Mouse (Mus musculus): ENCODE measurements around the gene Tbcb. TPM values are rescaled to one million over a fixed set of nuclear protein-coding genes. Genes with fewer than 3 reads are reported as not detected.
"Not testable (repeated sequence)": the region's sequence is repeated elsewhere in the genome, so short reads cannot be mapped to it uniquely, and the experiment has no call there.

Tbcb gene
- polyA plus RNA-seq, 1 experiment from 2014 or later: 148 TPM

GRCm38 (mm10) chr7:30183879-30184289, 48.2 kb downstream of the Tbcb start, which contains the start of gene Cox7a1:
TSS of gene Cox7a1 (plus strand) at chr7:30184144.
- H3K9ac ChIP-seq (replicated peaks; ENCODE audit: low read depth, low read length): no peak within 1 kb of the TSS
- H3K36me3 ChIP-seq (ENCODE audit: control insufficient read depth, insufficient read depth, low read length): peaks cover 29% of the 10 kb centered on the region
- H3K27ac ChIP-seq (ENCODE audit: low read length): no peak within 1 kb of the TSS
- WGBS: 2% methylated on average over 11 of the region's 11 CpGs
- ATAC-seq (ENCODE audit: insufficient number of reproducible peaks, insufficient read depth, low FRiP score, low read depth): peak; percentile 70
- peaks cover 6% of the 10 kb centered on the region; the same call in 1 of the 2 replicates for H3K4me1 ChIP-seq (ENCODE audit: control insufficient read depth, insufficient read depth, low read length)
- H3K4me2 ChIP-seq (replicated peaks; ENCODE audit: low read depth, low read length): peak within 1 kb of the TSS; percentile 38
- H3K9me3 ChIP-seq (ENCODE audit: control insufficient read depth, low read depth, low read length): no peaks in the 10 kb centered on the region
- H3K27me3 ChIP-seq (ENCODE audit: control insufficient read depth, insufficient read depth, low read length): no peaks in the 10 kb centered on the region
- H3K4me3 ChIP-seq (ENCODE audit: low read depth, low read length): no peak within 1 kb of the TSS

GRCm38 (mm10) chr7:30183189-30183588, 48.9 kb downstream of the Tbcb start:
- not testable (repeated sequence) for H3K27ac ChIP-seq (ENCODE audit: low read length)

GRCm38 (mm10) chr7:30181929-30182328, 50.1 kb downstream of the Tbcb start:
- H3K9me3 ChIP-seq (ENCODE audit: control insufficient read depth, low read depth, low read length); H3K27ac ChIP-seq (ENCODE audit: low read length); ATAC-seq (ENCODE audit: insufficient number of reproducible peaks, insufficient read depth, low FRiP score, low read depth); H3K4me3 ChIP-seq (ENCODE audit: low read depth, low read length); H3K9ac ChIP-seq (replicated peaks; ENCODE audit: low read depth, low read length); H3K27me3 ChIP-seq (ENCODE audit: control insufficient read depth, insufficient read depth, low read length); H3K4me1 ChIP-seq (ENCODE audit: control insufficient read depth, insufficient read depth, low read length); H3K4me2 ChIP-seq (replicated peaks; ENCODE audit: low read depth, low read length): not testable (repeated sequence)
- H3K36me3 ChIP-seq (ENCODE audit: control insufficient read depth, insufficient read depth, low read length): peaks cover 21% of the 10 kb centered on the region
- WGBS: 88% methylated on average over 10 of the region's 10 CpGs

More at GRCm38 (mm10) chr7:30183189-30183588, 48.9 kb downstream of the Tbcb start:
- ATAC-seq (ENCODE audit: insufficient number of reproducible peaks, insufficient read depth, low FRiP score, low read depth); H3K4me3 ChIP-seq (ENCODE audit: low read depth, low read length); H3K27me3 ChIP-seq (ENCODE audit: control insufficient read depth, insufficient read depth, low read length); H3K4me1 ChIP-seq (ENCODE audit: control insufficient read depth, insufficient read depth, low read length); H3K4me2 ChIP-seq (replicated peaks; ENCODE audit: low read depth, low read length); H3K9me3 ChIP-seq (ENCODE audit: control insufficient read depth, low read depth, low read length); H3K9ac ChIP-seq (replicated peaks; ENCODE audit: low read depth, low read length): not testable (repeated sequence)
- H3K36me3 ChIP-seq (ENCODE audit: control insufficient read depth, insufficient read depth, low read length): peaks cover 27% of the 10 kb centered on the region
- 72% methylated on average over 6 of the region's 7 CpGs for WGBS

GRCm38 (mm10) chr7:30181308-30181707, 50.8 kb downstream of the Tbcb start:
- H3K4me2 ChIP-seq (replicated peaks; ENCODE audit: low read depth, low read length): no peak overlapping the region
- 1% methylated on average over 4 of the region's 4 CpGs for WGBS
- H3K4me1 ChIP-seq (ENCODE audit: control insufficient read depth, insufficient read depth, low read length): peaks cover 6% of the 10 kb centered on the region; the same call in 1 of the 2 replicates
- no peaks in the 10 kb centered on the region for H3K27me3 ChIP-seq (ENCODE audit: control insufficient read depth, insufficient read depth, low read length)
- no peak overlapping the region for H3K4me3 ChIP-seq (ENCODE audit: low read depth, low read length)
- peaks cover 18% of the 10 kb centered on the region; the same call in 1 of the 2 replicates for H3K36me3 ChIP-seq (ENCODE audit: control insufficient read depth, insufficient read depth, low read length)
- H3K9me3 ChIP-seq (ENCODE audit: control insufficient read depth, low read depth, low read length): no peaks in the 10 kb centered on the region
- H3K27ac ChIP-seq (ENCODE audit: low read length): no peak overlapping the region
- no peak for ATAC-seq (ENCODE audit: insufficient number of reproducible peaks, insufficient read depth, low FRiP score, low read depth)
- no peak overlapping the region for H3K9ac ChIP-seq (replicated peaks; ENCODE audit: low read depth, low read length)

GRCm38 (mm10) chr7:30178256-30178655, 53.8 kb downstream of the Tbcb start:
- Histone ChIP-seq H3K27ac (ENCODE audit: low read length) (no peak overlapping the region), H3K36me3 (ENCODE audit: control insufficient read depth, insufficient read depth, low read length) (peaks cover 15% of the 10 kb centered on the region; the same call in 1 of the 2 replicates), H3K4me1 (ENCODE audit: control insufficient read depth, insufficient read depth, low read length) (no peaks in the 10 kb centered on the region), H3K4me3 (ENCODE audit: low read depth, low read length) (no peak overlapping the region), H3K9ac (replicated peaks; ENCODE audit: low read depth, low read length) (no peak overlapping the region), H3K27me3 (ENCODE audit: control insufficient read depth, insufficient read depth, low read length) (no peaks in the 10 kb centered on the region), H3K4me2 (replicated peaks; ENCODE audit: low read depth, low read length) (no peak overlapping the region), H3K9me3 (ENCODE audit: control insufficient read depth, low read depth, low read length) (no peaks in the 10 kb centered on the region)
- WGBS: 84% methylated on average over 11 of the region's 11 CpGs
- no peak for ATAC-seq (ENCODE audit: insufficient number of reproducible peaks, insufficient read depth, low FRiP score, low read depth)

GRCm38 (mm10) chr7:30176474-30176873, 55.6 kb downstream of the Tbcb start:
- H3K9ac ChIP-seq (replicated peaks; ENCODE audit: low read depth, low read length): no peak overlapping the region
- no peak overlapping the region for H3K4me2 ChIP-seq (replicated peaks; ENCODE audit: low read depth, low read length)
- H3K9me3 ChIP-seq (ENCODE audit: control insufficient read depth, low read depth, low read length): no peaks in the 10 kb centered on the region
- H3K36me3 ChIP-seq (ENCODE audit: control insufficient read depth, insufficient read depth, low read length): peaks cover 15% of the 10 kb centered on the region; the same call in 1 of the 2 replicates
- WGBS: 80% methylated on average over 12 of the region's 12 CpGs
- H3K4me1 ChIP-seq (ENCODE audit: control insufficient read depth, insufficient read depth, low read length): no peaks in the 10 kb centered on the region
- ATAC-seq (ENCODE audit: insufficient number of reproducible peaks, insufficient read depth, low FRiP score, low read depth): no peak
- H3K4me3 ChIP-seq (ENCODE audit: low read depth, low read length): no peak overlapping the region
- H3K27ac ChIP-seq (ENCODE audit: low read length): no peak overlapping the region
- no peaks in the 10 kb centered on the region for H3K27me3 ChIP-seq (ENCODE audit: control insufficient read depth, insufficient read depth, low read length)

Other genes with a start within 250 kb of the Tbcb start
- gene Zfp568, start 248.3 kb downstream of the Tbcb start, polyA plus RNA-seq (2014; fragmentation: Nextera tagmentation; extraction: Ambion mirVana): 21.6 and 25.0 TPM in 2 replicates
- 3.6 and 4.4 TPM in 2 replicates for gene Zfp14, start 180.9 kb downstream of the Tbcb start, polyA plus RNA-seq (2014; fragmentation: Nextera tagmentation; extraction: Ambion mirVana)
- gene Zfp82, start 159.4 kb downstream of the Tbcb start, polyA plus RNA-seq (2014; fragmentation: Nextera tagmentation; extraction: Ambion mirVana): 5.0 and 5.7 TPM in 2 replicates
- gene Gm26920, start 141.9 kb downstream of the Tbcb start, polyA plus RNA-seq (2014; fragmentation: Nextera tagmentation; extraction: Ambion mirVana): 2.0 and 2.1 TPM in 2 replicates
- 7.5 and 11.2 TPM in 2 replicates for gene Zfp566, start 141.7 kb downstream of the Tbcb start, polyA plus RNA-seq (2014; fragmentation: Nextera tagmentation; extraction: Ambion mirVana)
- gene Zfp260, start 137.5 kb downstream of the Tbcb start, polyA plus RNA-seq (2014; fragmentation: Nextera tagmentation; extraction: Ambion mirVana): 132 and 142 TPM in 2 replicates
- gene Zfp382, start 110.3 kb downstream of the Tbcb start, polyA plus RNA-seq (2014; fragmentation: Nextera tagmentation; extraction: Ambion mirVana): 6.4 and 7.3 TPM in 2 replicates
- gene Zfp146, start 62.5 kb downstream of the Tbcb start, polyA plus RNA-seq (2014; fragmentation: Nextera tagmentation; extraction: Ambion mirVana): 19.6 and 22.3 TPM in 2 replicates
- gene Cox7a1, start 48.1 kb downstream of the Tbcb start, polyA plus RNA-seq (2014; fragmentation: Nextera tagmentation; extraction: Ambion mirVana): 5.7 and 8.2 TPM in 2 replicates
- gene Capns1, start 33.5 kb downstream of the Tbcb start, polyA plus RNA-seq (2014; fragmentation: Nextera tagmentation; extraction: Ambion mirVana): 95.8 and 99.8 TPM in 2 replicates
- gene Polr2i, start 324 bp downstream of the Tbcb start, polyA plus RNA-seq (2014; fragmentation: Nextera tagmentation; extraction: Ambion mirVana): 143 and 177 TPM in 2 replicates
- not detected in 2 replicates for gene Ovol3, start 3.5 kb upstream of the Tbcb start, polyA plus RNA-seq (2014; fragmentation: Nextera tagmentation; extraction: Ambion mirVana)
- 0.25 and 0.34 TPM in 2 replicates for gene Thap8, start 47.8 kb upstream of the Tbcb start, polyA plus RNA-seq (2014; fragmentation: Nextera tagmentation; extraction: Ambion mirVana)
- 7.9 and 9.8 TPM in 2 replicates for gene Wdr62, start 48.1 kb upstream of the Tbcb start, polyA plus RNA-seq (2014; fragmentation: Nextera tagmentation; extraction: Ambion mirVana)
- gene Clip3, start 59.5 kb upstream of the Tbcb start, polyA plus RNA-seq (2014; fragmentation: Nextera tagmentation; extraction: Ambion mirVana): 52.8 and 53.9 TPM in 2 replicates
- 70.1 and 76.2 TPM in 2 replicates for gene Alkbh6, start 76.4 kb upstream of the Tbcb start, polyA plus RNA-seq (2014; fragmentation: Nextera tagmentation; extraction: Ambion mirVana)
- gene Syne4, start 82.5 kb upstream of the Tbcb start, polyA plus RNA-seq (2014; fragmentation: Nextera tagmentation; extraction: Ambion mirVana): 49.0 and 53.2 TPM in 2 replicates
- gene E130208F15Rik, start 89.5 kb upstream of the Tbcb start, polyA plus RNA-seq (2014; fragmentation: Nextera tagmentation; extraction: Ambion mirVana): not detected in 2 replicates
- 14.4 and 17.0 TPM in 2 replicates for gene Sdhaf1, start 91.6 kb upstream of the Tbcb start, polyA plus RNA-seq (2014; fragmentation: Nextera tagmentation; extraction: Ambion mirVana)
- 5.2 and 6.7 TPM in 2 replicates for gene Lrfn3, start 130.5 kb upstream of the Tbcb start, polyA plus RNA-seq (2014; fragmentation: Nextera tagmentation; extraction: Ambion mirVana)
- gene Tyrobp, start 181.5 kb upstream of the Tbcb start, polyA plus RNA-seq (2014; fragmentation: Nextera tagmentation; extraction: Ambion mirVana): 47.0 and 56.5 TPM in 2 replicates
- 1.1 TPM in 1 of 2 replicates, not detected in the other for gene Hcst, start 187.6 kb upstream of the Tbcb start, polyA plus RNA-seq (2014; fragmentation: Nextera tagmentation; extraction: Ambion mirVana)
- gene Nfkbid, start 189.5 kb upstream of the Tbcb start, polyA plus RNA-seq (2014; fragmentation: Nextera tagmentation; extraction: Ambion mirVana): 2.0 and 2.7 TPM in 2 replicates
- gene Aplp1, start 213.3 kb upstream of the Tbcb start, polyA plus RNA-seq (2014; fragmentation: Nextera tagmentation; extraction: Ambion mirVana): 37.4 and 39.0 TPM in 2 replicates
- 0.45 and 1.2 TPM in 2 replicates for gene Kirrel2, start 225.4 kb upstream of the Tbcb start, polyA plus RNA-seq (2014; fragmentation: Nextera tagmentation; extraction: Ambion mirVana)
- gene Nphs1, start 226.0 kb upstream of the Tbcb start, polyA plus RNA-seq (2014; fragmentation: Nextera tagmentation; extraction: Ambion mirVana): 0.70 TPM in 1 of 2 replicates, not detected in the other